Mouse (Mus musculus): ENCODE results near the gene Cers1. TPM values are rescaled to one million over a fixed set of nuclear protein-coding genes. Genes with fewer than 3 reads are reported as not detected.

Cers1 gene
- total RNA-seq, 2 experiments from 2014 or later = 1.8 to 2.2 TPM

GRCm38 (mm10) chr8:70316511-70317504, 1.2 kb downstream of the Cers1 start:
- peak; percentile 50 to 60 for DNase-seq

- no peak for DNase-seq
Observed at GRCm38 (mm10) chr8:70317872-70318271, 2.3 kb downstream of the Cers1 start.

GRCm38 (mm10) chr8:70323716-70324115, 8.1 kb downstream of the Cers1 start:
- DNase-seq = no peak

GRCm38 (mm10) chr8:70327512-70327911, 11.9 kb downstream of the Cers1 start:
- no peak for DNase-seq

GRCm38 (mm10) chr8:70329124-70329834, 13.7 kb downstream of the Cers1 start, which contains the start of gene Gdf1:
TSS of gene Gdf1 (plus strand) at chr8:70329817.
- DNase-seq = no peak

- peak in 1 of 2 experiments; percentile 54 for DNase-seq
Observed at GRCm38 (mm10) chr8:70329835-70330740, 14.5 kb downstream of the Cers1 start.

GRCm38 (mm10) chr8:70330741-70331364, 15.3 kb downstream of the Cers1 start:
- DNase-seq = peak; percentile 70 to 80

GRCm38 (mm10) chr8:70331526-70331925, 16.0 kb downstream of the Cers1 start:
- DNase-seq = no peak

GRCm38 (mm10) chr8:70332070-70332877, 16.7 kb downstream of the Cers1 start:
- peak; percentile 74 to 83 for DNase-seq

GRCm38 (mm10) chr8:70332878-70333202, 17.3 kb downstream of the Cers1 start:
- no peak for DNase-seq

- no peak for DNase-seq
Observed at GRCm38 (mm10) chr8:70338931-70339330, 23.4 kb downstream of the Cers1 start.

GRCm38 (mm10) chr8:70340659-70341058, 25.1 kb downstream of the Cers1 start:
- no peak for DNase-seq

GRCm38 (mm10) chr8:70342007-70342406, 26.4 kb downstream of the Cers1 start:
- no peak for DNase-seq

- no peak for DNase-seq
Observed at GRCm38 (mm10) chr8:70343076-70343475, 27.5 kb downstream of the Cers1 start.

GRCm38 (mm10) chr8:70343696-70344095, 28.1 kb downstream of the Cers1 start:
- DNase-seq = peak in 1 of 2 experiments; percentile 54

GRCm38 (mm10) chr8:70344279-70344678, 28.7 kb downstream of the Cers1 start:
- DNase-seq = peak; percentile 57 to 71

- no peak for DNase-seq
Observed at GRCm38 (mm10) chr8:70347443-70347842, 31.9 kb downstream of the Cers1 start.

GRCm38 (mm10) chr8:70347860-70348420, 32.4 kb downstream of the Cers1 start:
- DNase-seq = no peak

- DNase-seq = no peak
Observed at GRCm38 (mm10) chr8:70351035-70351999, 35.7 kb downstream of the Cers1 start.
